Mouse (Mus musculus) ES-Bruce4 (cell line): ENCODE measurements around the gene Gyg.

Source experiments
- CTCF ChIP-seq: IDR thresholded peaks from one replicate; pipeline ENCODE4 v1.8.1; 2011; ENCODE audit warnings: low read depth, low read length
- EP300 ChIP-seq: IDR thresholded peaks from 2 replicates; pipeline ENCODE4 v1.6.1; 2011; ENCODE audit warnings: low read depth, low read length; ENCODE audit not compliant: insufficient read depth

DNA sequence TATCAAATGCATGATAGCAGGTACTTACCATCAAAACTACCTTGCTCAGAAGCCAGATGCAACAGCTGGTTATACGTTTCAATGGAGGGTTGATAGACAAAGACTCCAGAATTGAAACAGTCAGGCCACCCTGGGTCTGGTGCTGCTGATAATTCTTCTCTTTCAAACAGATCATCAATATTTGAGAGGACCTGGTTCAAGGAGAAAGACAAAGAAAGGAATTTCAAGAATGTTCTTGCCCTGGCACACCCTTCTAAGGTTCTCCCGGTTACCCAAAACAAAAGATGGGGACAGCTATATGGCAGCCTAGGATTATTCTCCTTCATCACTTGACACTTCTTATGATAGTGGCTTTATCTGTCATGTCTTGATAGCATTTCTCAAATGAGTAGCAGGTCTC is 4.6 kb downstream of the Gyg start:
- TF ChIP-seq EP300: no peak
- no peak for TF ChIP-seq CTCF
